Mouse (Mus musculus) bone marrow, adult 2 months (tissue): Measurements from ENCODE around the gene Mthfd2l.

Experiments used
- CTCF ChIP-seq: fragments of 200-500 bp; IDR thresholded peaks from 2 replicates; pipeline ENCODE4 v1.5.1; 2011; ENCODE audit warnings: low read length, control low read depth; ENCODE audit not compliant: control insufficient read depth, insufficient read depth
- POLR2A ChIP-seq: fragments of 200-500 bp; IDR thresholded peaks from 2 replicates; pipeline ENCODE4 v1.6.1; 2011; ENCODE audit warnings: low read depth, mild to moderate bottlenecking, control low read depth, low read length, borderline replicate concordance; ENCODE audit not compliant: control insufficient read depth

DNA sequence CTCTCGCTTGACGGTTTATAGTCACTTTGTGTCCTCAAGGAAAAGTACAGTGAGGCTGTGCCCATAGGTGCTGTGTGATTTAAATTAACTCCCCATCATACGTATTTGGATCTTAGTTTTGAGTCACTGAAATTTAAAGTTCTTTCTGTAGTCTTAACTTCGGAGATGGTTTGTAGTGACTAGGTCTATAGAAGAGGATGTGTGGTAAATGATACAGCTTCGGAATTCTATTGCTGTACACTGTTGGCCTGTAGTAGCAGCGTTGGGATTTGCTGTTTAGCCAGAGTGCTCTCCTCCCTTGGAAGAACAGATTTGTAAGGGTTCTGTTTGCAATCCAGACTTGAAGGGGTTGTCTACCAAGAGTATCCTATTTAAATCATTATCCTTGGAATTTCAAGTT, 994 bp downstream of the Mthfd2l start:
- TF ChIP-seq CTCF (no peak), POLR2A (no peak)
